Mouse (Mus musculus): ENCODE measurements around the gene Chic2. TPM values are rescaled to one million over a fixed set of nuclear protein-coding genes. Genes with fewer than 3 reads are reported as not detected.

Gene Chic2
- total and polyA plus RNA-seq, 3 experiments, result 33.4 to 100 (median 41.1) TPM

DNA sequence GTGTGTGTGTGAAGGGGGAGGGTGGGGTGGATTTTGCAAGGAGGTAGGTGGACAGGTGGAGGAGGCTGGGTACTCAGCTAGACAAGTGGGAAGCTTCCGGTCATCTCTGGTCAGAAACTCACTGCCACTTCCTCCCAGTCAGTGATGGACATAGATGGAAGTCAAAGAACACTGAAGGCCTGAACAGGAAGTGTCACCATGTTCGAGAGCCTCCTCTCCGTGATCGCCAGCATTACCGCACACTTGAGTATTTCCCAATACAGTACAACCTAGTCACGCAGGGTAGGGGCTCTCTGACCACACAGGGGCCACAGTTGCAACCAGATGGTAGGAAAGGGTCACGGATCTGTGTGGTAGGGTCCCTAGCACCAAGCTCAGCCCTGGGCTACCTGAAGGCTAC is 69.1 kb downstream of the Chic2 start:
- no peak for TF ChIP-seq MAX (IDR thresholded peaks at IDR 0.05; ENCODE audit: low read length)
- TF ChIP-seq SMC3 (IDR thresholded peaks at IDR 0.05; ENCODE audit: low read depth, low read length), result no peak
- TF ChIP-seq CHD2 (IDR thresholded peaks at IDR 0.05; ENCODE audit: low read length), result no peak
- Histone ChIP-seq H3K79me2 (ENCODE audit: control insufficient read depth, insufficient read depth, low read length, poor library complexity) (no peaks in the 10 kb centered on the region), H3K36me3 (ENCODE audit: control insufficient read depth in 1 of 2, insufficient read depth in 2 of 2, low read length in 2 of 2) (no peaks in the 10 kb centered on the region), H3K27me3 (ENCODE audit: control insufficient read depth in 1 of 2, insufficient read depth in 2 of 2, low read length in 2 of 2) (peaks cover 5 to 14% of the 10 kb centered on the region in 2 experiments; a peak in 2 of 4 replicates), H3K27ac (ENCODE audit: control insufficient read depth, low read depth, low read length) (no peak overlapping the region), H3K9me3 (replicated peaks; ENCODE audit: insufficient read depth, low read length) (no peaks in the 10 kb centered on the region), H3K4me1 (ENCODE audit: control insufficient read depth in 1 of 2, insufficient read depth in 2 of 2, low read length in 2 of 2) (no peaks in the 10 kb centered on the region), H3K9ac (ENCODE audit: control insufficient read depth, low read depth, low read length, poor library complexity, severe bottlenecking) (no peak overlapping the region), H3K4me3 (ENCODE audit: control insufficient read depth in 1 of 2, insufficient read depth in 1 of 2, low read depth in 2 of 2, low read length in 2 of 2) (no peak overlapping the region)
- DNase-seq (ENCODE audit: low read depth, low spot score), result no peak

DNA sequence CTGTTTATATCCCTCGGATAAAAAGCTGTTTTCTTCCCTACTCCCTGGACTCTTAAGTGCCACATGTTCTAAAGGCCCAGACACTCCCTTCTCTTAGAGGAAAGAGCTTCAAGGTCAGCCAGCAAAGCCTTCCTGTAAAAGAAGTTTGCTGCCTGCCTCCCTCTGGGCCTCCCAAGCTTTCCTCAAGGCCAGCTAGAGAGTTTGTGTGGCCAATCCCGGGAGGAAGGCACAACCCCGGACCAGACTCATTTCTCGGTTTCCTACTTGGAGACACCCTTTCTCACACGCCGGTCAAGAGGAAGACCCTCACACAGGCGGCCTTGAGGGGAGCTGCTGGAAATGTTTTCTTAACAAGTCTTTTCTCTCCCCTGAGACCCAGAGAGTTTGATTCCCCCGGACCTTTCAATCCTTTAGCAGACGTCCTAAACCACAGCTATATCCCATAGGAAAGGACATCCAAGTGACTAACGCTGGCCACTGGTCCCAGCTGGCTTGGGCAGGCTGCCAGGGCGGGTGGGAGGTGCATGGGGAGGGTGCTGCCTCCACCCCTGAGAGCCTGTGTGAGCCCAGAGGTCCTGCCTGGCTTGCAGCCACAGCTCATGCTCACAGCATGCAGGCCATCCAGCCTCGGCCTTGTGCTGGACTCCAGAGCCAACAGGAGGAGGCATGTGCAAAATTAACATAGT is 69.7 kb downstream of the Chic2 start:
- DNase-seq (ENCODE audit: low read depth, low spot score), result no peak
- Histone ChIP-seq H3K27me3 (ENCODE audit: control insufficient read depth in 1 of 2, insufficient read depth in 2 of 2, low read length in 2 of 2) (peaks cover 3 to 14% of the 10 kb centered on the region in 2 experiments; a peak in 2 of 4 replicates), H3K4me3 (ENCODE audit: control insufficient read depth in 1 of 2, insufficient read depth in 1 of 2, low read depth in 2 of 2, low read length in 2 of 2) (no peak overlapping the region), H3K9me3 (replicated peaks; ENCODE audit: insufficient read depth, low read length) (no peaks in the 10 kb centered on the region), H3K27ac (ENCODE audit: control insufficient read depth, low read depth, low read length) (no peak overlapping the region), H3K9ac (ENCODE audit: control insufficient read depth, low read depth, low read length, poor library complexity, severe bottlenecking) (no peak overlapping the region), H3K36me3 (ENCODE audit: control insufficient read depth in 1 of 2, insufficient read depth in 2 of 2, low read length in 2 of 2) (no peaks in the 10 kb centered on the region), H3K79me2 (ENCODE audit: control insufficient read depth, insufficient read depth, low read length, poor library complexity) (no peaks in the 10 kb centered on the region), H3K4me1 (ENCODE audit: control insufficient read depth in 1 of 2, insufficient read depth in 2 of 2, low read length in 2 of 2) (no peaks in the 10 kb centered on the region)
- no peak for TF ChIP-seq MEF2A (IDR thresholded peaks at IDR 0.05; ENCODE audit: extremely low read depth, insufficient replicate concordance, low read depth, low read length, poor library complexity, severe bottlenecking)
- TF ChIP-seq TCF12 (IDR thresholded peaks at IDR 0.05; ENCODE audit: low read depth, low read length), result no peak
- no peak for TF ChIP-seq USF2 (IDR thresholded peaks at IDR 0.05; ENCODE audit: borderline replicate concordance in 1 of 2, insufficient read depth in 1 of 2, low read depth in 1 of 2, low read length in 2 of 2)

DNA sequence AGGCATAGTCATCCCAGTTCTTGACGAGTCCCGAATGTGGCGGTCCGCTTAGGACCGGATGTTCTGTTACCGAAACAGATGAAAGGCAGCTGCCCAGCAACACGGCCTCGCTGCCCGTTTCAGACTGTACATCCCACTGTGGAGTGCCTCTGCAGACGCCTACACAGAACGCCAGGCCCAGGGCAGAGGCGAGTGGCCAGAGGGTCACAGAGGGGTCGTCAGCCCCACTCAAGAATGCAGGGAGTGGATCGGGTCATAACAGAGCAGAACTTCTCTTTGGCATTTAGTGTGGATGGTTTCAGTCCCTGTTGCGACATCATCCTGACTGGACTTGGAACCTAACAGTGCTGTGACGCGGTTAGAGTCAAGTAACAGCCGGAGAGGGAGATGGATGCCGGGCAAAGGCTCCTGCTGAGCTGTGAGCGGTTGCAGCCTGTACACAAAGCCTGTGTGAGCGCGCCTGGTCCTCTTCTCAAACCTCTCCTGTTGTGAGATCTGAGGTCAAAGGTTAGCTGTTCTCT is 70.5 kb downstream of the Chic2 start:
- H3K27me3 ChIP-seq (ENCODE audit: control insufficient read depth in 1 of 2, insufficient read depth in 2 of 2, low read length in 2 of 2), result peaks cover 3 to 10% of the 10 kb centered on the region in 2 experiments; a peak in 2 of 4 replicates
- no peak for DNase-seq (ENCODE audit: low read depth, low spot score)
- no peaks in the 10 kb centered on the region for H3K79me2 ChIP-seq (ENCODE audit: control insufficient read depth, insufficient read depth, low read length, poor library complexity)
- TF ChIP-seq USF1 (IDR thresholded peaks at IDR 0.05; ENCODE audit: low read depth, low read length), result no peak
- TF ChIP-seq POLR2AphosphoS2 (IDR thresholded peaks at IDR 0.05; ENCODE audit: low read length), result no peak
- TF ChIP-seq POLR2AphosphoS5 (IDR thresholded peaks at IDR 0.05; ENCODE audit: borderline replicate concordance, low read depth, low read length), result no peak
- TF ChIP-seq GATA1 (IDR thresholded peaks at IDR 0.05; ENCODE audit: low read depth, low read length), result no peak
- TF ChIP-seq RCOR1 (IDR thresholded peaks at IDR 0.05; ENCODE audit: low read depth, low read length), result no peak
- no peak for TF ChIP-seq BHLHE40 (IDR thresholded peaks at IDR 0.05; ENCODE audit: borderline replicate concordance, low read depth, low read length)
- no peak for TF ChIP-seq CHD1 (IDR thresholded peaks at IDR 0.05; ENCODE audit: low read depth, low read length)
- no peak for TF ChIP-seq RAD21 (IDR thresholded peaks at IDR 0.05; ENCODE audit: low read depth, low read length)
- TF ChIP-seq JUND (IDR thresholded peaks at IDR 0.05; ENCODE audit: low read depth, low read length), result no peak
- TF ChIP-seq GABPA (IDR thresholded peaks at IDR 0.05; ENCODE audit: low read depth, low read length), result no peak
- no peak for TF ChIP-seq MYB (IDR thresholded peaks at IDR 0.05; ENCODE audit: low read depth, low read length)
- TF ChIP-seq E2F4 (IDR thresholded peaks at IDR 0.05; ENCODE audit: borderline replicate concordance, low read depth, low read length), result no peak
- TF ChIP-seq ETS1 (IDR thresholded peaks at IDR 0.05; ENCODE audit: low read depth, low read length), result no peak
- H3K9ac ChIP-seq (ENCODE audit: control insufficient read depth, low read depth, low read length, poor library complexity, severe bottlenecking), result no peak overlapping the region
- no peaks in the 10 kb centered on the region for H3K9me3 ChIP-seq (replicated peaks; ENCODE audit: insufficient read depth, low read length)
- H3K4me3 ChIP-seq (ENCODE audit: control insufficient read depth in 1 of 2, insufficient read depth in 1 of 2, low read depth in 2 of 2, low read length in 2 of 2), result no peak overlapping the region
- no peaks in the 10 kb centered on the region for H3K36me3 ChIP-seq (ENCODE audit: control insufficient read depth in 1 of 2, insufficient read depth in 2 of 2, low read length in 2 of 2)
- no peaks in the 10 kb centered on the region for H3K4me1 ChIP-seq (ENCODE audit: control insufficient read depth in 1 of 2, insufficient read depth in 2 of 2, low read length in 2 of 2)
- no peak overlapping the region for H3K27ac ChIP-seq (ENCODE audit: control insufficient read depth, low read depth, low read length)

All from MEL (cell line).